Mouse (Mus musculus) cerebellum, adult 2 months (tissue): ENCODE data around the gene Gfpt2.

Experiments used
- CTCF ChIP-seq: fragments of 200-500 bp; IDR thresholded peaks from 2 replicates; pipeline ENCODE4 v1.5.1; 2011; ENCODE audit warnings: low read depth, mild to moderate bottlenecking, control low read depth, low read length, moderate library complexity, borderline replicate concordance; ENCODE audit not compliant: insufficient read depth
- POLR2A ChIP-seq: fragments of 200-500 bp; IDR thresholded peaks from 2 replicates; pipeline ENCODE4 v1.6.1; 2011; ENCODE audit warnings: low read length, control low read depth, borderline replicate concordance; ENCODE audit not compliant: insufficient read depth

GRCm38 (mm10) chr11:49765377-49766136 lies 28.4 kb upstream of the Gfpt2 start:
- TF ChIP-seq CTCF = no peak
- no peak for TF ChIP-seq POLR2A
